Mouse (Mus musculus) layer of hippocampus, adult 18-20 months (tissue): ENCODE results near the gene Gm10487. TPM values are rescaled to one million over a fixed set of nuclear protein-coding genes. Genes with fewer than 3 reads are reported as not detected.
"Not testable (repeated sequence)": the region's sequence is repeated elsewhere in the genome, so short reads cannot be mapped to it uniquely, and the experiment has no call there.

Source experiments
- DNase-seq, 2 experiments: peaks; one replicate each; pipeline ENCODE4 v3.0.0; 2022; ENCODE audit warnings: low spot score in 2 of 2
- long read RNA-seq: library from polyadenylated mRNA; stranded (forward); transcript quantifications from one replicate; pipeline ENCODE4 v2.0.0, GENCODE M21; 2021
- total RNA-seq, 2 experiments: library from RNA; stranded (reverse); gene quantifications; 2 replicates each; pipeline ENCODE4 v1.2.3; 2021

Gene Gm10487
- total RNA-seq = not detected
- long read RNA-seq = 0 reads

GRCm38 (mm10) chrX:30843369-30843768 is at the start of gene Gm10487:
Gene Gm10487 (minus strand): TSS chrX:30843469.
- DNase-seq = not testable (repeated sequence)
